Mouse (Mus musculus): ENCODE measurements at regions not wholly inside any gene's neighbourhood (a gene's known extent, or its start where the extent isn't known, plus 50 kb on each side); places are given as distances from the start of the nearest gene placed in this dataset.

- DNase-seq, result no peak
Observed at GRCm38 (mm10) chr9:120864410-120864809, 64.6 kb upstream of the Ctnnb1 start.

GRCm38 (mm10) chr9:120866251-120866650 is 62.8 kb upstream of the Ctnnb1 start:
- DNase-seq, result no peak

GRCm38 (mm10) chr9:120866709-120867108 is 62.3 kb upstream of the Ctnnb1 start:
- DNase-seq, result peak; percentile 57

- no peak for DNase-seq
Observed at GRCm38 (mm10) chr9:120867861-120868260, 61.2 kb upstream of the Ctnnb1 start.

GRCm38 (mm10) chr9:120868330-120868729 is 60.7 kb upstream of the Ctnnb1 start:
- no peak for DNase-seq

GRCm38 (mm10) chr9:120869432-120870081 is 59.5 kb upstream of the Ctnnb1 start:
- peak; percentile 20 for DNase-seq

GRCm38 (mm10) chr9:120873293-120873692 is 55.7 kb upstream of the Ctnnb1 start:
- DNase-seq, result no peak

GRCm38 (mm10) chr9:120874416-120874976 is 54.5 kb upstream of the Ctnnb1 start:
- DNase-seq, result no peak

GRCm38 (mm10) chr9:120877101-120877500 is 51.9 kb upstream of the Ctnnb1 start:
- no peak for DNase-seq
